Mouse (Mus musculus): ENCODE results near the gene Hsph1. TPM values are rescaled to one million over a fixed set of nuclear protein-coding genes. Genes with fewer than 3 reads are reported as not detected.

Hsph1 gene
- total RNA-seq, 2 experiments from 2014 or later = 34.9 to 38.7 TPM

GRCm38 (mm10) chr5:149642783-149643509 lies 6.8 kb upstream of the Hsph1 start:
- DNase-seq (ENCODE audit: low spot score in 2 of 2) = no peak

GRCm38 (mm10) chr5:149642366-149642765 lies 6.2 kb upstream of the Hsph1 start:
- no peak for DNase-seq (ENCODE audit: low spot score in 2 of 2)

GRCm38 (mm10) chr5:149641277-149641892 lies 5.2 kb upstream of the Hsph1 start:
- no peak for DNase-seq (ENCODE audit: low spot score in 2 of 2)

- DNase-seq (ENCODE audit: low spot score in 2 of 2) = no peak
Observed at GRCm38 (mm10) chr5:149637306-149637705, 1.1 kb upstream of the Hsph1 start.

- DNase-seq (ENCODE audit: low spot score in 2 of 2) = no peak
Observed at GRCm38 (mm10) chr5:149635556-149635955, 620 bp downstream of the Hsph1 start.

- DNase-seq (ENCODE audit: low spot score in 2 of 2) = no peak
Observed at GRCm38 (mm10) chr5:149634409-149635035, 1.7 kb downstream of the Hsph1 start.

GRCm38 (mm10) chr5:149625547-149625946 lies 10.6 kb downstream of the Hsph1 start:
- no peak for DNase-seq (ENCODE audit: low spot score in 2 of 2)

- no peak for DNase-seq (ENCODE audit: low spot score in 2 of 2)
Observed at GRCm38 (mm10) chr5:149623815-149624675, 12.1 kb downstream of the Hsph1 start.

GRCm38 (mm10) chr5:149622644-149623043 lies 13.5 kb downstream of the Hsph1 start:
- no peak for DNase-seq (ENCODE audit: low spot score in 2 of 2)

GRCm38 (mm10) chr5:149622152-149622551 lies 14.0 kb downstream of the Hsph1 start:
- no peak for DNase-seq (ENCODE audit: low spot score in 2 of 2)

- DNase-seq (ENCODE audit: low spot score in 2 of 2) = no peak
Observed at GRCm38 (mm10) chr5:149617776-149618425, 18.3 kb downstream of the Hsph1 start.

- DNase-seq (ENCODE audit: low spot score in 2 of 2) = no peak
Observed at GRCm38 (mm10) chr5:149616817-149617216, 19.4 kb downstream of the Hsph1 start.

- no peak for DNase-seq (ENCODE audit: low spot score in 2 of 2)
Observed at GRCm38 (mm10) chr5:149616138-149616537, 20.0 kb downstream of the Hsph1 start.

- no peak for DNase-seq (ENCODE audit: low spot score in 2 of 2)
Observed at GRCm38 (mm10) chr5:149612740-149613139, 23.4 kb downstream of the Hsph1 start.

GRCm38 (mm10) chr5:149612165-149612518 lies 24.0 kb downstream of the Hsph1 start:
- no peak for DNase-seq (ENCODE audit: low spot score in 2 of 2)

- DNase-seq (ENCODE audit: low spot score in 2 of 2) = peak in 1 of 2 experiments; percentile 21
Observed at GRCm38 (mm10) chr5:149611476-149612164, 24.6 kb downstream of the Hsph1 start.

- no peak for DNase-seq (ENCODE audit: low spot score in 2 of 2)
Observed at GRCm38 (mm10) chr5:149607083-149607720, 29.0 kb downstream of the Hsph1 start.

- DNase-seq (ENCODE audit: low spot score in 2 of 2) = no peak
Observed at GRCm38 (mm10) chr5:149603241-149603640, 32.9 kb downstream of the Hsph1 start.

GRCm38 (mm10) chr5:149601996-149602395 lies 34.2 kb downstream of the Hsph1 start:
- DNase-seq (ENCODE audit: low spot score in 2 of 2) = no peak

- DNase-seq (ENCODE audit: low spot score in 2 of 2) = no peak
Observed at GRCm38 (mm10) chr5:149597351-149597750, 38.8 kb downstream of the Hsph1 start.

All from gastrocnemius, postnatal 4 days (tissue).